Mouse (Mus musculus): ENCODE data around the gene B4galt4. TPM values are rescaled to one million over a fixed set of nuclear protein-coding genes. Genes with fewer than 3 reads are reported as not detected.
A peak's percentile ranks its signal among the peaks of the same experiment; 100 is the strongest.

The B4galt4 gene
- total and polyA plus RNA-seq, 2 experiments from 2014 or later, result 12.6 to 26.6 TPM

- Histone ChIP-seq H3K27ac (ENCODE audit: low read depth) (no peak overlapping the region), H3K9ac (replicated peaks; ENCODE audit: low read depth, low read length) (no peak overlapping the region), H3K4me2 (ENCODE audit: low read depth, low read length) (no peak overlapping the region), H3K4me3 (ENCODE audit: low read depth, low read length) (no peak overlapping the region), H3K9me3 (replicated peaks; ENCODE audit: control insufficient read depth, low read length) (no peaks in the 10 kb centered on the region), H3K36me3 (replicated peaks; ENCODE audit: control insufficient read depth, insufficient read depth, low read length) (no peaks in the 10 kb centered on the region), H3K4me1 (ENCODE audit: control insufficient read depth, insufficient read depth) (no peaks in the 10 kb centered on the region), H3K27me3 (ENCODE audit: control insufficient read depth, insufficient read depth, low read length) (no peaks in the 10 kb centered on the region)
- DNase-seq (ENCODE audit: low spot score) (no peak), ATAC-seq (ENCODE audit: insufficient read depth, low read depth) (no peak)
- WGBS, result 40% methylated on average over 2 of the region's 2 CpGs
- TF ChIP-seq CTCF (IDR thresholded peaks at IDR 0.05; ENCODE audit: low read depth), result no peak
Observed at GRCm38 (mm10) chr16:38781946-38782345, 39.9 kb downstream of the B4galt4 start.

DNA sequence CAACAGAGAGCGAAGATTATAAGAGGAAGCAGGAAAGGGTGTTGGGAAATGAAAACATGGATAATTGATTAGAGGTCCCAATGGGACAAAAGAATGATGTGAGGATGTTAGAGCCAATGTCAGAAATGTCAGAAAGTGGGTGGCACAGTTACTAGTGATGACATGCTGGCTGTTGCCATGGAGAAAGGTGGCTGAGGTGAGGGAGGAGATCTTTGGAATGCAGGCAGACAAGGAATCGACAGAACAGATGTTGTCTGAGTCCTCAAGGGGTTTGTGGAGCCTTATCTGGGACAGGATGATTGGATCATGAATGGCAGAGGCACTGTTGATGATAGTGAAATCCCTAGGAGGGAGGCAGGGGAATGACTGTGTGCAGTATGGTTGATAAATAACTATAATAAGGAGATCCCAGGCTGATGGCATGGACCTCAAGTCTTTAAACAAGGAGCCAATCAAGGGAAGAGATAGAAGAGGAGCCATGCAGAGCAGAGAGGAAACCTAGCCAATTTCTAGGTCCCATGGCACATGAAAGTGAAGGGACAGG is 40.5 kb downstream of the B4galt4 start:
- WGBS, result 47% methylated on average over 2 of the region's 2 CpGs
- no peak for DNase-seq (ENCODE audit: low spot score)
- Histone ChIP-seq H3K4me3 (ENCODE audit: low read depth, low read length) (no peak overlapping the region), H3K9me3 (replicated peaks; ENCODE audit: control insufficient read depth, low read length) (no peaks in the 10 kb centered on the region), H3K4me1 (ENCODE audit: control insufficient read depth, insufficient read depth) (no peaks in the 10 kb centered on the region), H3K36me3 (replicated peaks; ENCODE audit: control insufficient read depth, insufficient read depth, low read length) (no peaks in the 10 kb centered on the region), H3K27me3 (ENCODE audit: control insufficient read depth, insufficient read depth, low read length) (no peaks in the 10 kb centered on the region), H3K4me2 (ENCODE audit: low read depth, low read length) (no peak overlapping the region), H3K9ac (replicated peaks; ENCODE audit: low read depth, low read length) (no peak overlapping the region), H3K27ac (ENCODE audit: low read depth) (no peak overlapping the region)
- no peak for TF ChIP-seq CTCF (IDR thresholded peaks at IDR 0.05; ENCODE audit: low read depth)
- TF ChIP-seq EP300 (IDR thresholded peaks at IDR 0.05; ENCODE audit: low read depth), result no peak
- ATAC-seq (ENCODE audit: insufficient read depth, low read depth), result no peak

DNA sequence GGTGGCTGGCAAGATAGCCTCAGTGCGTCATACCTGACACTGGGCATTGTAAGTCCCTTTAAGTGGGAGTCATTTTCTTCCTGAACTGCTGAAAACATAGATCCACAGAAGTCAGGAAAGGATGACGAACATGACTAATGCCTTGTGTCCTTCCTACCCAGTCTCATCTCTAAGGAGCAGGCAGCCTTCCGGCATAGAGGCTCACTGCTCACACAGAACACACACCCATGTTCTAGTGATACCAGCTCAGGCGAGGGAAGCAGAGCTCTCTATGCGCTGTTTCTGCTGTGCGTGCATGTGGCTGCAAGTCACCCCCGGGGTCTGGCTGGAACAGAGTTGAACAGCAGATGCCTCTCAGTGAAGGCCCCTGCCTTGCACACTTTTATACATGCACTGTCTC is 43.2 kb downstream of the B4galt4 start:
- no peaks in the 10 kb centered on the region for H3K4me1 ChIP-seq (ENCODE audit: control insufficient read depth, insufficient read depth)
- DNase-seq (ENCODE audit: low spot score) (no peak), ATAC-seq (ENCODE audit: insufficient read depth, low read depth) (no peak)
- WGBS, result 52% methylated on average over 7 of the region's 7 CpGs
- H3K36me3 ChIP-seq (replicated peaks; ENCODE audit: control insufficient read depth, insufficient read depth, low read length), result no peaks in the 10 kb centered on the region
- no peak overlapping the region for H3K9ac ChIP-seq (replicated peaks; ENCODE audit: low read depth, low read length)
- TF ChIP-seq CTCF (IDR thresholded peaks at IDR 0.05; ENCODE audit: low read depth), result no peak
- TF ChIP-seq EP300 (IDR thresholded peaks at IDR 0.05; ENCODE audit: low read depth), result no peak
- no peaks in the 10 kb centered on the region for H3K27me3 ChIP-seq (ENCODE audit: control insufficient read depth, insufficient read depth, low read length)
- no peak overlapping the region for H3K27ac ChIP-seq (ENCODE audit: low read depth)
- no peak overlapping the region for H3K4me2 ChIP-seq (ENCODE audit: low read depth, low read length)
- no peak overlapping the region for H3K4me3 ChIP-seq (ENCODE audit: low read depth, low read length)
- no peaks in the 10 kb centered on the region for H3K9me3 ChIP-seq (replicated peaks; ENCODE audit: control insufficient read depth, low read length)

- WGBS, result 74% methylated on average over 2 of the region's 2 CpGs
- H3K4me1 ChIP-seq (ENCODE audit: control insufficient read depth, insufficient read depth), result 0 out of 2 replicates have a peak, but pooled peaks cover 3% of the 10 kb centered on the region
- no peaks in the 10 kb centered on the region for H3K36me3 ChIP-seq (replicated peaks; ENCODE audit: control insufficient read depth, insufficient read depth, low read length)
- no peak overlapping the region for H3K4me2 ChIP-seq (ENCODE audit: low read depth, low read length)
- TF ChIP-seq CTCF (IDR thresholded peaks at IDR 0.05; ENCODE audit: low read depth) (no peak), EP300 (IDR thresholded peaks at IDR 0.05; ENCODE audit: low read depth) (no peak)
- DNase-seq (ENCODE audit: low spot score) (no peak), ATAC-seq (ENCODE audit: insufficient read depth, low read depth) (no peak)
- H3K4me3 ChIP-seq (ENCODE audit: low read depth, low read length), result no peak overlapping the region
- H3K9me3 ChIP-seq (replicated peaks; ENCODE audit: control insufficient read depth, low read length), result no peaks in the 10 kb centered on the region
- no peak overlapping the region for H3K27ac ChIP-seq (ENCODE audit: low read depth)
- no peak overlapping the region for H3K9ac ChIP-seq (replicated peaks; ENCODE audit: low read depth, low read length)
- no peaks in the 10 kb centered on the region for H3K27me3 ChIP-seq (ENCODE audit: control insufficient read depth, insufficient read depth, low read length)
Observed at GRCm38 (mm10) chr16:38789016-38789415, 47.0 kb downstream of the B4galt4 start.

GRCm38 (mm10) chr16:38789966-38790365 is 47.9 kb downstream of the B4galt4 start:
- Histone ChIP-seq H3K4me3 (ENCODE audit: low read depth, low read length) (no peak overlapping the region), H3K9ac (replicated peaks; ENCODE audit: low read depth, low read length) (no peak overlapping the region), H3K27ac (ENCODE audit: low read depth) (no peak overlapping the region), H3K36me3 (replicated peaks; ENCODE audit: control insufficient read depth, insufficient read depth, low read length) (no peaks in the 10 kb centered on the region), H3K4me1 (ENCODE audit: control insufficient read depth, insufficient read depth) (0 out of 2 replicates have a peak, but pooled peaks cover 3% of the 10 kb centered on the region), H3K9me3 (replicated peaks; ENCODE audit: control insufficient read depth, low read length) (no peaks in the 10 kb centered on the region), H3K4me2 (ENCODE audit: low read depth, low read length) (no peak overlapping the region), H3K27me3 (ENCODE audit: control insufficient read depth, insufficient read depth, low read length) (no peaks in the 10 kb centered on the region)
- no peak for TF ChIP-seq CTCF (IDR thresholded peaks at IDR 0.05; ENCODE audit: low read depth)
- no peak for TF ChIP-seq EP300 (IDR thresholded peaks at IDR 0.05; ENCODE audit: low read depth)
- DNase-seq (ENCODE audit: low spot score), result no peak
- WGBS, result 82% methylated on average over 3 of the region's 3 CpGs
- no peak for ATAC-seq (ENCODE audit: insufficient read depth, low read depth)

DNA sequence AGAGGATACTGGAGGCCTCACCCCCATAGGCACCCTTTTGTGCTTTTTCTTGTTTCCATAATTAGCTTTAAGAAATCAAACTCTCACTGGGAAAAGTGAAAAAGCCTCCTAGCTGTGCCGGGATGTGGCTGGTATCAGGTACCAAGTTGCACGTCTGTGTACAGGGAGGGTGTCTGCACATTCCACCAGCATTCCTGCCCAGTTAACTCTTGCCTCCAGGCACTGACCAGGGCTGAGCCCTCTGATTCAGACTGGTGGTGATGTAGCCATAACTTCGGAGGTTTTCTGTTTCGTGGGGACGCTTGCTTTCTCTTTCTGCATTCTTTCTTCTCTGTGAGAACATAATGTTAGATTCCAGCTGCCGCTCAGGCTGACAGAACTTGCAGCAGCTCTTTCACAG is 51.1 kb downstream of the B4galt4 start:
- DNase-seq (ENCODE audit: low spot score) (no peak), ATAC-seq (ENCODE audit: insufficient read depth, low read depth) (peak; percentile 79)
- Histone ChIP-seq H3K4me2 (ENCODE audit: low read depth, low read length) (peak overlapping the region; percentile 41), H3K27me3 (ENCODE audit: control insufficient read depth, insufficient read depth, low read length) (no peaks in the 10 kb centered on the region), H3K4me1 (ENCODE audit: control insufficient read depth, insufficient read depth) (0 out of 2 replicates have a peak, but pooled peaks cover 3% of the 10 kb centered on the region), H3K9me3 (replicated peaks; ENCODE audit: control insufficient read depth, low read length) (no peaks in the 10 kb centered on the region), H3K9ac (replicated peaks; ENCODE audit: low read depth, low read length) (no peak overlapping the region), H3K36me3 (replicated peaks; ENCODE audit: control insufficient read depth, insufficient read depth, low read length) (no peaks in the 10 kb centered on the region), H3K4me3 (ENCODE audit: low read depth, low read length) (peak overlapping the region; percentile 12; the same call in 1 of the 2 replicates), H3K27ac (ENCODE audit: low read depth) (no peak overlapping the region)
- TF ChIP-seq EP300 (IDR thresholded peaks at IDR 0.05; ENCODE audit: low read depth), result no peak
- WGBS, result 38% methylated on average over 6 of the region's 6 CpGs

Measured in heart, postnatal 0 days (tissue).